Mouse (Mus musculus) CD4-positive, CD25-positive, alpha-beta regulatory T cell, adult 2 months (primary cell): ENCODE results near the gene Znhit2.

Experiments used
- DNase-seq: peaks from one replicate; pipeline ENCODE4 v3.0.0-alpha.2; 2012; ENCODE audit warnings: low read depth, low spot score

Gene Znhit2

DNA sequence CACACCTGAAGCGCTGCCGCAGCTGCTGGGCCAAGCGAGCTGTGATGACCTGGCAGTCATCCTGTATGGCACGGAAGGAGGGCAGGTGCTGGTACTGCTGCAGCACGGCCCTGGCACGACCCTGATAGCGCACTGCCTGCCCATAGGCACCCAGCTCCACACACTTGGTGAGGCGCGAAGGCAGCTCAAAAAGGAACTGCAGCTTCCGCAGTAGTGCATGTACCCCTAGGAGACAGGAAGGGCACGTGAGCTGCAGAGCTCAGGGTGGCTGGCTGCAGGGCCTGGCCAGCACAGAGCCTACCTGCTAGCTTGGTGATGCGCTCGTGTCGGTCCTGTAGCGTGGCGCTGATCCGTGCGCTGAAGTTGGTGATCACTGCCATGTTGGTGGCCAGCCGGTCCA, 10.3 kb downstream of the Znhit2 start:
- DNase-seq: peak; percentile 33

DNA sequence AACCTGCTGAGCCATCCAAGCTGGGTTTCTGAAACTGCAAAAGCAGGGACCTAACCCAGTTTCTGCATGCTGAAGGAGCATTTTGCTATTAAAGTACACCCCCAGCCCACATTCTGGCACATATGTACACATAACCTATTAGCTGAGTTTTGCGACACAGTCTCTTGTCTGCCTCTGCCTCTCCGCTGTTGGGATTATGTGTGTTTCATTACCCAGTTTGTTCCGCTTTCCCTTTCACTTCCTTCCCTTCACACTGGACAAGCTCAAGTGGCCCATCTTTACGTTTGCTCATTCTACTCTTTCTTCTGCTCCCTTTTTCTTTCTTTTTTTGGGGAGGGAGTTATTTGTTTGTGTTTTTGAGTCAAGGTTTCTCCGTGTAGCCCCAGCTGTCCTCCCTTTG, 12.9 kb downstream of the Znhit2 start:
- DNase-seq: no peak

DNA sequence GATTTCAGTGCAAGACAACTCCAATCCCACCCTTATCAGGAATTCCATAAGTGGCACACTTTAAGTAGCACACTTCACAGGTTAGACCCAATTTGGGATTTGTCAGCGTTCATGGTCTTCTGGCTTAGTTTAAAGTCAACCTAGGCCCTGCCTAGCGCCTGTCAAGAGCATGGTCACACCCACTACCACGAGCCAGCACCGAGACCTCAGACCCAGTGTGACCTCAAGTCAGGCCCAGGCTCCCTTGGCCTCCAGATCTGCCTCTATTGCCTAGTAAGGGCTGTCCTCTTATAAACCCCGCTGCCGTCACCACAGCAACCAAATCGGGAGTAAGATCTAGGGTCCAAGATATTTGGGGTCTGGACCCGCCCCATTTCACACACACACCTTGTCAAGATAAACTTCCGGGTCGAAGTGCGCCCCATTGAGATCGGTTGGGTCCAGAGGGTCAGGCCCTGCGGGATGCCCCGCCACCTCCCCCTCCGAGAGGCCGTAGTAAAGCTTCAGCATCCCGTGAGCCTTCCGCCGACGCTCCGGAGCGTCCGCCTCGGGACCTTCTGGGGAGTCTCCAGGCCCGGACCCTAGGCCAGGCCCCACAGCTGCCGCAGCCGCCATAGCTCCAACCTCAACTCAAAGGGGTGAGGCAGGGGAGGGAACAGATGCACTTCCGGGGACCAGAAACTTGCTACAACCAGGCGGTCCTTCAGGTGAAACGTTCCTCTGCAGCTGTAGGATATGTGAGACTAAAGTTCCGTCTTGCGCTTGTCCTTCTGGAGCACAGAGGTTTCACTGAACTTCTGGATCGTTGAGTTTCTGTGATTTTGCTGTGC, 15.8 kb downstream of the Znhit2 start, which contains the start of gene Vps51:
Gene Vps51 (minus strand): TSS at position 668 of the 830 bp plus-strand sequence.
- peak; percentile 94 for DNase-seq

DNA sequence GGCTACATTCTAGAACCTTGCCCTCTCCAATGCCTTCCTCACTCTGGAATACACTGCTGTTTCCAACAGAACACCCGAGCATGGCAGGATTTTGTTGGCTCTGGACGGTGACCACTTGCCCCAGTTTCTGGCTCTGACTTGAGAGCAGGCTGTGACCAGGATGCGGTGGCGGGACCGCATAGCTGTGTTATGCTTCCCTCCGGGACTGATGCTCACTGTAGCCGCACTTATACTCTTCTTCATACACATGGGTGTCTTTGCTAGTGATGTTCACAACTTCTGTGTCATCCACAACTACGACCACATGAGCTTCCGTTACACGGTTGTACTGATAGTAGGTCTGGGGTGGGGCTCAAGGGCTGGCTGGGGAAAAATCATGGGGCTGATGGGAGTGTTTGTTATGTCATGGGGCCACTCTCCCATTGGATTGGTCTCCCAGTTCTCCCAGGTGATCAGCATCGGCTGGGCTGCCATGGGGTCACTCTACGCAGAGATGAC, 19.0 kb downstream of the Znhit2 start, which contains the start of gene Tmem262:
Gene Tmem262 (plus strand): TSS at position 51 of the 498 bp plus-strand sequence.
- DNase-seq: no peak

DNA sequence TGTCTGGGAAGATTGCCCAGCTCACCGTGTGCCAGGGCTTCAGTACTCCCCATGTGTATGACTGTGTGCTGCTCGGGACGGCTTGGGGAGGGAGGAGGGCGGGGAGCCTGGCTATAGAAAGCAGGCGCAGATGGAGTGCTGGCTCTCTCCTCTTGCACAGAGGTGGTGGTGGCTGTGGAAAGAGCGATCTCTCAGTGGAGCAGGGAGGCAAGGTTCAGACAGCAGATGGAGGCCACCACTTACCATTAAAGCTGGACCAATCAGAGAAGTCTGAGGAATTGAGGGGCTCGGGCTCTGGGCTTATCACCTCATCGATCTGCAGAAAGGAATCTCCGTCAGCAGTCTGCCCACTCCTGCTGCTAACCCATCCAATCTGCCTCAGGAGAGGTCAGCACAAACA, 21.2 kb downstream of the Znhit2 start, which contains the start of gene Gm28374:
Gene Gm28374 (minus strand): TSS at position 101 of the 400 bp plus-strand sequence.
- DNase-seq: no peak

DNA sequence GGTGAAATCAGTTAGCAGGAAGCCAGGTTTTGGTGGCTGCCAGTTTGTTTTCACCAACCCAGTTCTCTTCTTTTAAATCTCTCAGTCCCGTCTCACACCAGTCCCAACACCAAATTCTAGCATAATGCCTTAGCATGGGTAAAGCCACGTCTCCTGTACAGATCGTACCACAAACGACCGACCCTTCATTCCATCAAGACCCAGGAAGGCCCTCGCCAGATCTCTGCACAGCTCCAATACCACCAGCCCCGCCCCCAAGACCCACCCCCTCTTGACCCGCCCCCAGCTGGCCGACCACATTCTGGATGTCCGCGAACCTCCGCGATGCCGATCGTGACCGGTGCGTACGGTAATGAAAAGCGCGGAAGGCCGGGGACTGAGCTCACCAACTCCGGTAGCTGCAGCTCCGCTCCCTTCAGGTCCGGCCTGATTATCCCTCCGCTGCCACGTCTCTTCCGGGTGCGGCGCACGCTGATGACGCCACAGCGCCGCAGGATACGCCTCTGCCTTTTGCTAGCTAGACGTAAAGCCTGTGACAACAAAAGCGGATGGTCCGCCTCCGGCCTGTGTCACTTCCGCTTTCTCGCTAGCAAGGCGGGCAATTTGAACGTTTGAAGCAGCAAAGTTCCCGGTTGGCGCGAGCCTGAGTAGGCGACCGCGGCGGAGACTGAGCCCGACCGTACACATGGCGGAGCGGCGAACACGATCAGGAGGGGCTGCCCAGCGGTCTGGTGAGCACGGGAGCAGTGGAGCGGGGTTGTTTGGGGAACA, 23.7 kb downstream of the Znhit2 start, which contains the start of the genes Zfpl1 and Cdca5:
Gene Zfpl1 (minus strand): TSS at position 479 of the 771 bp plus-strand sequence.
Gene Cdca5 (plus strand): TSS at position 506 of the 771 bp plus-strand sequence.
- peak; percentile 99 for DNase-seq

DNA sequence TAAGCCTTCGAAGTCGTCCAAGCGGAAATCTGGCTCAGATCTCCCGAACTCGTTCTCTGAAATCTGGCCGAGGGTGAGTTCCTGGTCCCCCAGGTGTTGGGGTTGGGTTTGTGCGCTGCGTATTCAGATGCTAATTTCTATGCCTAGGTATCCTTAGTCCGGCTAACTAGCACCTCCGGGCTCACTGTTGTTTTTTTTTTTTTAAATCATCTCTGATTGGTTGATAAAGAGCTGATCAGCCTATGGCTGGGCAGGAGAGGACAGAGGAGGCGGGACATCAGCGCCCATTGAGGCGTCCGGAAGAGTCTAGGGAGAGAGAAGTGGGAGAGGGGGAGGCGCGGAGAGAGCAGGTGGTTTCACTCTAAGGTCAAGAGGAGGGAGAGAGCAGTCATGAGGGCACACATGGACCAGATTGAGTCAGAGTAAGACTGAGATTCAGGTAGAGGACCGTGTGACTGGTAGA, 24.5 kb downstream of the Znhit2 start:
- peak; percentile 83 for DNase-seq

DNA sequence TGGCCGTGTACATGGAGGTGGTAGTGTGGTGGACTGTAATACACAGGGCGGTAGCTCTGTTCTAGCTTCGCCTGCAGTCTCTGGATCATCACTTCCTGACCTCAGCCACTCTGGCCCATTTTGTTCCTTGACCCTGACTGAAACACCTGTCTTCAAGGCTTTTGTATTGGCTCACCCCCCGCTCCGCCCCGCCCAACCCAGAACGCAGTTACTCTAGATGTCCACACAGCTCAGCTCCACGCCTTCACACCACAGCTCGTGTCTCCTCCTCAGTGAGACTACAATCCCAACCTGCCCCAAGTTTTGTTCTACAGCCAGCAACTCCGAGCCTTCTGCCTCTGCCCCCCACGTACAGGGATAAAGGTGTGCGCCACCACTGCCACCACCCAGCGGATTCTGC, 27.8 kb downstream of the Znhit2 start:
- DNase-seq: no peak

DNA sequence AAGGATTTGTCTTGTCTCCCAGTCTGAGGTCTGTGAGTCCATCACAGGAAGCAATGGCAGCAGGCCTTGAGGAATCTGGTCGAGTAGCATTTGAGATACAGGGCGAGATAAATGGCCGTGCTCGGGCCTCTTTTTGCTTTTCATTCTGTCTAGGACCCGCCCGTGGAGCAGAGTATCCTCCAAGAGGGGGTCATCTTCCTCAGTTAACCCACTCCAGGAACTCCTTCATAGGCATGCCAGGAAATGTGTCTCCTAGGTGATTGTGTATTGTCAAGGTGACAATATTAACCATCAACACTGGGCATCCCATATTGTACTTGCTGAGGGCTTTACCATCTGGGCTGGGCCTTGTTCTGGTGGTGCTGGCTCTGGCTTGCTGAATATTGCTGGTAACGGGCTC, 33.1 kb downstream of the Znhit2 start, which contains the start of gene AC131692.1:
Gene AC131692.1 (plus strand): TSS at position 301 of the 400 bp plus-strand sequence.
- no peak for DNase-seq

DNA sequence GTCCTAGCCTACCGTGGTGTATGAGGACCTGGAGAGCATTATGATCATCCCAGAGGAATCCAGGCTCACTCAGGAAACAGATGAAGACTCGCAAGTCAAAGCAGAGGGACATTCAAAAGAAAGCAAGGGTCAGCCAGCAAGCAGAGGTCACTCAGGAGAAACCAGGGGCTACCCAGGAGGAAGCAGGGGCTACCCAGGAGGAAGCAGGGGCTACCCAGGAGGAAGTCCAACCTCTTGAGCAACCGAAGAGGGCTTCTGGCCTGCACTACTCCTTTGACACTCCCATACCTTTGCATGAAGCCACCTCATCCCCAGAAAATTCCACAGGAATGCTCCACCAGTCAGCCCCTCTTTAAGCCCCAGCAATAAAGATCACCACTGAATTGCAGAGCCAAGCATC, 36.9 kb downstream of the Znhit2 start:
- no peak for DNase-seq

DNA sequence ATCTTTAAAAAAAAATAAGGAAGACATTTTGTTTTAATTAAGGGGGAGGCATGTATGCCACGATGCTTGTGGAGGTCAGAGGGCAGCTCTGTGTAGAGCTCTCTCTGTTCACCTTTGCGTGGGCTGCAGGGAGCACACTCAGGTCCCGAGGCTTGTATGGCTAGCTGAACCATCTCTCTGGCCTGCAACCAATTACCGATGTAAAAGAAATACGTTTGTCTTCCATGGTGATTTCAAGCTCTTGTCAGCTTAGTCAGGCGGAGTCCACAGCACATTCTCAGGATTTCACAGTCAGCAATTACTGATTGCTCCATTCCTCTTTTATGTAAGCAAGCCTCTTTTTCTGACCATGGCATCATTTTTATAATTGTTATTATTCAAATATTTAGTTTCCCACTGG, 40.2 kb downstream of the Znhit2 start:
- DNase-seq: no peak

DNA sequence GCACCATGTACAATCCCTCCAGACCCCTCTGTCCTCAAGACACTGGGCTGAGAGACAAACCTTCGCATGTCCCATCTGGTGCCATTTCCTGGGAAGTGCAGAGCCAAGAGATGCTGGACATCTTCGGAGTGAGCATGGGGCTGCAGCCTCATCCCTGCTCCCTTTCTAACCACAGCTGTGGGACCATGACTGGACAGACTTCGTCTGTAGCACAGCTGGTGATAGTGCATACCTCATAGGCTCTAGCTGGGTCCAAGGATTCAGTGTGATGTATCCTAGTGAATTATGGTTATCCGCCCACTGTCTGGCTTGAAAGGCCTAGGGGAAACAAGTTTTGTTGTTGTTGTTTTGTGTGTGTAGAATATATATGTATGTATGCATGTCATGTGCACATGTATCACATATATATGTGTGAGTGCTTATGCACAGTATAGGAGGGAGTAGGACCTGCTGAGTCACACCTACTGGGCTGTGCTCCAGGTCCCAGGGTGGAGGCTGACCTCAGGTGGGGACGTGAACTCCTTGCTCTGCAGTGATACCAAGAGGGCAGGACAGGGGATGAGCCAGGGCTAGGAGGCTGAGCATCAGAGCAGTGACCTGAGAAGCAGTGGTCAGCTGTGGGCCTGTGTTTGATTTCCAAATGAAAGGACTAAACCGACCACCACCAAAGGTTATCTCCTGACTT, 41.3 kb downstream of the Znhit2 start:
- no peak for DNase-seq

DNA sequence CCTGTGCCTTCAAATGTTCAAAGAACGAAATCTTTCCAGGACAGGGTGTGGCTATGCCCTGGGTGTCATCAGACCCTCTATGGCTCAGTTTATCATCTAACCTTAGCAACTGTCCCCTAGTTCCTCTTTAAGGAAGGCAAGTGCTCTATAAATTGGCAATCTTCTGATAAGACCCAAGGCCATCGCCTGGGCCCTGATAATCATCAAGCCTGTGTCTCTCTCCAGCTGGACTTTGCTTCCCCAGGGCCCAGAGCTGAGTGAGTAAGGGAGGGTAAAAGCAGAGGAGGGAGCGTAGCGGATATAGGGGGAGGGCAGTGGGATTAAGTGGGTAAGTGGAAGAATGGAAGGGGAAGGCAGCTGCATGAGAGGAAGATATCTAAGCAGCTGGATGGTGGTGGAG, 43.5 kb downstream of the Znhit2 start:
- DNase-seq: no peak

DNA sequence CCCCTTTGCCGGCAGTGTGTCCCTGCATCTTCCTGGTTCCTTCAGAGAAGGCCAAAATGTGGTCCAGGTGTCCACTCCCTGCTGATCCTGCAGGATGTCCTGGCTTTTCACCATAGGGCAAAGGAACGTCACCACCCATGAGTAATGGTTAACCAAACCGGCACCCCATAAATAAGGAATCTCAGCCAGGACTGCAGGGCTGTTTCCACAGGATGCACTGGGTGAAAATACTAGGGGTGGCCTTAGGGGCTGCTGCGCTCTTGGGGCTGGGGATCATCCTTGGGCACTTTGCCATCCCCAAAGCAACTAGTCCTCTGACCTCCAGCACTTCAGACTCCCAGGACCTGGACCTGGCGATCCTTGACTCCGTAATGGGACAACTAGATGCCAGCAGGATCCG, 44.6 kb downstream of the Znhit2 start, which contains the start of gene Naaladl1:
Gene Naaladl1 (plus strand): TSS at position 197 of the 400 bp plus-strand sequence.
- DNase-seq: no peak
